Mouse (Mus musculus) adrenal gland, adult 8-10 months (tissue): ENCODE measurements around the gene Rbp7. TPM values are rescaled to one million over a fixed set of nuclear protein-coding genes. Genes with fewer than 3 reads are reported as not detected.
"Not testable (repeated sequence)": the region's sequence is repeated elsewhere in the genome, so short reads cannot be mapped to it uniquely, and the experiment has no call there.

Experiments
- DNase-seq: peaks from one replicate; pipeline ENCODE4 v3.0.0; 2022
- total RNA-seq, 4 experiments: library from RNA; stranded (reverse); gene quantifications; 2 replicates each; pipeline ENCODE4 v1.2.4; 2022

Gene Rbp7
- total RNA-seq, 4 experiments from 2014 or later, result 3.0 to 12.9 (median 7.2) TPM

DNA sequence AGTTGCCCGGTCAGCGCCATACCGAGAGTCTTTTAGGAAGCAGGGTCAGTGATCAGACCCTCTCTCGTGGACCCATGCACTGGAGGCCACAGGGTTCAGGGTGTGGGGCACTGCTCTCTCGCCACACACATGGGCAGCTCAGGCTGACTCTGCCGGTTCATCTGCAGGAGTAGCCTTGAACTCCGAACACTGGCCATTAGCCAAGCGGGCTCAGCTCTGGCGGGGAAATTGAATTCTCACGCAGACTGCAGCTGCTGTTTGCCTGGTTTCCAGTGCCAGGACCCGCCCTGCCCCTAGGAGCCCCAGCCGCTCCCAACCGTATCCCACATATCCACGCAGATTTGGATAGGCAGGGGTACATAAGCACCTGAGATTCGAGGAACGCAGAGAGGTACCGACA is 515 bp downstream of the Rbp7 start:
- peak; percentile 31 for DNase-seq

DNA sequence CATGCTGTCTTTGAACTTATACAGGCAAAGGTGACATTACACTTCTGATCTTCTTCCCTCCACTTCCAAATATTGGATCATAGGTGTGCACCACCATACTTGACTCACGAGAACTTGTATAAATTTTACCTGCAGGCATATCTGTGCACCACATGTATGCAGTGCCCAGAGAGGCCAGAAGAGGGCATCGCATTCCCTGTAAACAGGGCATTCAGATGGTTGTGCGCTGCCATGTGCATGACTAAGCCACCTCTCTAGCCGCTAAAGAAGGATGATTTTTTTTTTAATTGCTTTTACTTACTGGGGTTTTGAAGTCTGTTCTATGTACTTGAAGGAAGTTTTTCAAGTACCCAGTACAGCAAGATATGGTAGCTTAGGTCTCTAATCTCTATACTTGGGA is 1.1 kb downstream of the Rbp7 start:
- no peak for DNase-seq

DNA sequence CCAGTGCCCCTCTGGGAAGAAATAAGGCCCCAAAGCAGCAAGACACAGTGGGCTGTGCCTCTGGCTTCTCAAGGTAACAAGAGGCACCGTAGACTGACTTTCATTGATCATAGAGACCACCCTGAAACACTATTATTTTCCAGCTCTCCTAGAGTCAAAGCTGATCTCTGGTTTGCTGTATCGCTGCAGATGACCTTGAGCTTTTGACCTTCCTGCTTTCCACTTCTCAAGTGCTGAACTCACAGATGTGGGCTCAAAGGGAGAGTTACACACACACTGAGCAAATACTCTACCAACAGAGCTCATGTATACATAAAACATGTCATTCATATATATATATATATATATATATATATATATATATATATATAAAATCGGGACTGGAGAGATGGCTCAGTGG is 4.1 kb downstream of the Rbp7 start:
- DNase-seq, result no peak

DNA sequence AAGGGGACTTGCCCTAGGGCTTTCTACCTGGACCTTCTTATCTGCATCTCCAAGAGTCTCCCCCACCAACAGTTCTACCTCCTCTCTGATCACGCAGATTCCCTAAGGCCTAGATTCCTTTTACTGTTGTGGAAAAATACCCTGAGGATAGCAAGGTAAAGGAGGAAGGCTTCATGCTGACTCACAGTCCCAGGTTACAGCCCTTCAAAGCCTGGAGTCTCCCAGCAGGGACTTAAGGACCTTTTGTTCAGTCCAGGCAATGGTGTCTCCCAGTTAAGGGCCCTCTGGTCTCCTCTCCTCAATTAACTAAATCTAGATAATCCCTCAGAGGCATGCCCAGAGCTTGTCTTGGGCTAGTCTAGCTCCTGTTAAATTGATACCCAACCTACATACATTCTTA is 8.5 kb downstream of the Rbp7 start:
- DNase-seq, result no peak

DNA sequence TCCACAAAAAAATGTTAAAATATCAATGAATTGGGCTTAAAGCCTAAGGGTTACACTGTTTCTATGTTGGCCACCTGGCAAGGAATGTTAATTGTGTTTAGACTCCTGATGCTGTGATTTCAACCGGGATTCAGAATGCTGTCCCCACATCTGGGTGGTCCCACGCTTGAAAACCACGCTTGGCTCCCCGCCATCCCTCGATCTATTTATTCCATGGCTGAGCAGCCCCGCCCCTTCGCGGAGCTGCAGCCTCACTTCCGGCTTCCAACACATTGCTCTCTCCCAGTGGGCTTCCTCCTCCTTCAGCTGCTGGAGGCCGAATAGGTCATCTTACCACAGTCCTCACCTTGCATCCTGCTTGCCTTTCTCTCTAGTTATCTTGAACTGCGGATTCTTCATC is 8.9 kb downstream of the Rbp7 start:
- DNase-seq, result no peak

DNA sequence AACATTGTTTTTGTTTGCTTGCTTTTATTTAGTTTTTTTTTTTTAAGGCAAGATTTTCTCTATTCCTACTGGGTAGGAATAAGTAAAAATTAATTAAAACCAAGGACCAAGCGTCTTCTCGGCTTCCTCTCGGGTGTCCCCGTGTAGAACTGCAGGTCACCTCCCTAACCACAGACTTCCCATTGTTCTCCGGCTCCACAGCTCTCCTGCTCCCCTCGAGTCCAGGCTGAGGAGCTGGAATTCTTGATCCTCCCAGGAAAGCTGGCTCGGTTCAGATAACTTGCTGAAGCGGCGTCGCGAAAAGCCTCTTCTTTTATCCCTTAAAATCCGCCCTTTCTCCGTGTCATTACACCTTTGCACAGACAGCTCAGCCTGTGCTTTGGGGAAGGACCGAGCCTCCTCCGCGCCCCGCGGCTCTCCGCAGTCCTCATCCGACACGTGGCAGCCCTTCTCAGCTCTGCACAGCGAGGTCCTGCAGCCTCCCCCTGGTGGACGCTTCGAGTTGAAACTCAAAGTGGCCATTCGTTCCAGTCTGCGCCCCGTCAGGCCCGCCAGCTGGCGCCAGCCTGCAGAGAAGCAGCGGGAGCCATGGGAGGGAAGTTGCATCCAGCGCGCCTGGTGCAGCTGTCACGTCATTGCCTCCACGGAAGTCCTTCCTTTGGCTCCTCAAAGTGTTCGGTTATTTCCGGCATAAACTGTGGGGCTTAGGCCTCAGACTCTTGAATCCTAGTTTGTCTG is 9.6 kb downstream of the Rbp7 start:
- peak; percentile 88 for DNase-seq

DNA sequence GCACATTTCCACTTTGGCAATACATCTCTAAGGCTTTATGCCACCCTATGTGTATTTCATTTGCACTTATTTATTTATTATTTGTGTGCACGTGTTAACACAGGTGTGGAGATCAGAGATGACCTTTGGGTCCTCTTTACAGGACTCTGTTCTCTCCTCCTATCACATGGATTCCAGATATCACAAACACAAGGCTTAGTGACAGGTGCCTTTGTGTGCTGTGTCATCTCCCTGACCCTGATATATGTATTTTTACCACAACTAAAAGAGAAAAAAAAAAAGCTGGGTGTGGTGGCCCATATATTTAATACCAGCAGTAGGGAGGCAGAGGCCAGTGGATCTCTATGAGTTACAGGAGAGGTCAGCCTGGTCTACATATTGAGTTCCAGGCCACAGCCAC is 10.3 kb downstream of the Rbp7 start:
- DNase-seq, result no peak

DNA sequence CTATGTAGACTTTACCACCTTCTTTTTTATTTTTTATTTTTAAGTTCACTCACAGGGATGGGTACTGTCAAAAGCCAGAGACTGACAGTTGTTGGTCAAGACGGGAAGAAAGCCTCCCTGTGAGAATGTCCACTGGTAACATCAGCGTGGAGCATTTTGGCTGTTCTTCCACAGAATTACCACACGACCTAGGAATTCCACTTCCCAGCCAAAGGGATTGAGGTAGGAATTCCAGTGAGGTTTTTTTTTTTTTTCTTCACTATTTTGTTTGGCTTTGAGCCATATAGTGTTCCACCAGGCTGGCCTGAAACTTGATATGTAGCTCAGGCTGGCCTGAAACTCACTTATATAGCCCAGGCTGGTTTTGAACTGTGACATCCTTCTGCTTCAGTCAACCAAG is 12.3 kb downstream of the Rbp7 start:
- no peak for DNase-seq

DNA sequence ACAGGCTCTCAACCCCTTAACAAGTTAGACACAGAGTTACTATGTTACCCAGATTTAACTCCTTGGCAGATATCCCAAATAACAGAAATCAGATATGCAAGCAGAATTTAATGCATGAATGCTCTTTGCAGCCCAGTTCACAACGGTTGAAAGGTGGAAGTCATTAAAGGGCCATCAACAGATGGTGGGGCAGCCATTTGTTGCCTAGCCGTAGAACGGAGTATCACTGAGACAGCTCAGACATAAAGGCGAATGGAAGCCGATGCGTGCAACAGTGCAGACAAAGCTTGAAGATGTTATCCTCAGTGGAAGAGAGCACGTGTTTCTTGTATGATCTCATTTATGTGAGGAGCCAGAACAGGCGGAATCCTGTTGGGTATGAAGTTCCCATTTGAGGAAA is 14.2 kb downstream of the Rbp7 start:
- DNase-seq, result no peak

DNA sequence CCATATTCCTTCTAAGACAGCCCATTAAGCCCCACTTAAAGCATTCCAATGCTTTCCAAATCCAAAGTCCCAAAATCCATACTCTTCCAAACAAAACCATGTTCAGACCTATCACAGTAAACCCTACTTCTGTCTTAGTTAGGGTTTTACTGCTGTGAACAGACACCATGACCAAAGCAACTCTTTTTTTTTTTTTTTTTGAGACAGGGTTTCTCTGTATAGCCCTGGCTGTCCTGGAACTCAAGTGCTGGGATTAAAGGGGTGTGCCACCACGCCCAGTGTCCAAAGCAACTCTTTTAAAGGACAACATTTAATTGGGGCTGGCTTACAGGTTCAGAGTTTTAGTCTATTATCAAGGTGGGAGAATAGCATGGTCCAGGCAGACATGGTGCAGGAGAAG is 22.9 kb downstream of the Rbp7 start:
- DNase-seq, result not testable (repeated sequence)

DNA sequence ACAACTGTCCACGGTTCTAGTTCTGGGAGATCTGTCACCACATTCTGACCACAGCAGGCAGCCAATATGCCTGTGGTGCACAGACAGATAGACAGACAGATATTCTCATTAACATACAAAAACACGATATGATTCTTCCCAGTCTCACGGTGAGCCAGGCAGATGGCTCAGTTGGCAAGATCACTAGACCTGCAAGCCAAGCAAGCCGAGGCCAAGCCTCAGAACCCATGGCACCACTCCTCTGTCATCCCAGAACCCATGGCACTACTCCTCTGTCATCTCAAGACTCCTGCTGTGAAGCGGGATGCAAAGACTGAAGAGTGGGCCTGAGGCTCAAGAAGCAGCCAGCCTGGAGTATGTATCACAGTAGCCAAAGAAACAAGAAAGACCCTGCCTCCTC is 25.2 kb downstream of the Rbp7 start:
- DNase-seq, result no peak

DNA sequence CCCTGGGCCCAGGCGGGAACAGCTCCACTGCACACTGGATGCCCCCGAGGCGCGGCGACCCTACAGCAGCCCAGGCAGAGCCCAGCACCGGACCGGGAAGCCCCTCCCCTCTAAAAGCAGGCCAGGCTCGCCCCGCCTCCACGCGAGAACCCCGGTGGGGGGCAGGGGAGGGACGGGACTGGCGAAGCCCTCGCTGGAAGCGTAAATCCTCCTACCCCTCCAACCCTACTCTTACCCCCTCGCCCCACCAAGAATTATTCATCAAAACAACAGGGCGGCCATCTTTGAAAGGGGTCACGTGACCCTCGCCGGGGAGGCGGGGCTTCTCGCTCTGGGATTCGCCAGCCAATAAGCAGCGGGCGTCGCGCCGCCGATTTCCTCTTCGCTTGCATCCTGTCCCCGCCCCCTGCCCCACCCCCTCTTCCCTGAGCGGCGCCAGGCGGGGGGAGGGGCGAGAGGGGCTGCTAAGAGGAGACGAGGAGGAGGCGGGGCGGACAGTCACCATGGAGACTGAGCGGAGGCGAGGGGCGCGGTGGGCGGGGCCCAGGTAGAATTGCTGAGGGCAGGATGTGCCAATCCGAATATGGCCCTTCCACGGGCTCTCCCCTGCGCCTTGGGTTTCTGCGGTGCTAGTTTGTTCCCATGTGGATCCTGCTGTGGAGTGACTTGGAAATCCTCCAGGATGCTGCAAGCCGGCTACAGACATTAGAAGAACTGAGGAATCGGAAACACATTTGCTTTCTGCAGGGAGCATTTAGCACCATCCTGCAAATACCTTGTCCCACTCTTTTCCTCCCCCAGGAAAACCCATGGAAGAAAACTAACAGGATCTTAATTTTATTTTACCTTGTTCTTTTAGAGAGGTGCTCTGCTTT is 28.2 kb downstream of the Rbp7 start, which contains the start of gene Ube4b:
Gene Ube4b (minus strand): TSS at position 425 of the 875 bp plus-strand sequence.
- peak; percentile 93 for DNase-seq

DNA sequence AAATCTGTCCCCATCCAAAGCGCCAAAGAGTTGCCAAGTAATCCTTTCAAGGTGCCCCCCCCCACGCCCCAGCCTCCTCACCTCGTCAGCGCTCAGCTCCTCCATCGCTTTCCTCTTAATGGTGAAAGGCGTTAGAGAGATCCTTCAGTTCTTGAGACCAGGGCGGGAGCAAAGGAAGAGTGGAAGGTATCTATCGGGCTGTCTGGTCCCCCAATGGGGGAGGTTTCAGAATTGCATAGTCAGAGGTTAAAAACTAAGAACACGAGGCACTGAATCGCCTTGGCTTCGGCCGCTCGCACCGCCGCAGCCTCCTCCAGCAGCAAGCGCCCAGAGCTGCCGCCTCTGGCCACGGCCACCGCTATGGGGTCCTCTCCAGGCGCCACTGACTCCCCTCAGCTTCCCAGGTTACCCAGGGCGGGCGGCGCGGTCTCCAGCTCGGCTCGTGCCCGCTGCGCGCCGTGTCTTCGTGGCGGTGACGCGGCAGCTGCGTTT is 28.9 kb downstream of the Rbp7 start:
- DNase-seq, result no peak

DNA sequence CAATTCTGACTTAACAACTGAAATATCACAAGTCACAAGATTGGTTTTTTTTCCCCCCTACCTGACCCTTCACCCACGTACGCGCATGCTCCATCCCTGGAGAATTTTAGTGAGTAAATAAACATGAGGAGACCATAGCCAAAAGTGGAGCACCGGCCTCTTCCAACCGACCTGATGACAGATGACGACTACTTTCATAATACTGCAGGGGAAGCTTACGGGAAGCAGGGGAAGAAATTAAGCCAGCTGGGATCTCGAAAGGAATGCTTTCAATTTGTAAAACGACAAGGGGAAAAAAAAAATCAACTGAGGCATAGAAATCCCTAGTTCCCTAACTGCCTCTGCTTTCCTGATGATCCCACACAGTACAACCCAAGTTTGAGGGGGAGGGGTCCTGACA is 30.0 kb downstream of the Rbp7 start:
- no peak for DNase-seq

DNA sequence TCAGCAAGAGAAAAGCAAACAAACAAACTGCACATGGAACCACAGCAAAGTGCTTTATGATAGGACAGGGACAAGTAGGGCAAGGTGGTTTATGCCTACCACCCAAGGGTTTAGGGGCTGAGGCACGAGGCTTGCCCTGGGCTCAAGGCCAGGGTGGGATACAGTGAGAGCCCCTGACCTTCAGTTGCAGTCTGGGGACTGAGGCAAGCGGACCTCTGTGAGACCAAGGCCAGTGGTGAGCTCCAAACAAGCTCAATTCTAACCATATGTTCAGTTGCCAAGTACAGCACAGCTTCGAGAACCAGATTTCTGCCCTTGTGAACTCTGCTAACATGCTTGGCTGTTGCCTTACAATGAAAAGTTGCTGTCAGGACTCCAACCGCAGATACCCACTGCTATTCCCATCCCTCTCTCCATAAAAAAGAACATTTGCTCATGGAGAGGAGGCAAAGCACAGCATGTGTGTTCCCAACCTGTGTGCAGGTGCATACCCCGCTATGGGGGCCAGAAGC is 36.9 kb downstream of the Rbp7 start:
- DNase-seq, result no peak

DNA sequence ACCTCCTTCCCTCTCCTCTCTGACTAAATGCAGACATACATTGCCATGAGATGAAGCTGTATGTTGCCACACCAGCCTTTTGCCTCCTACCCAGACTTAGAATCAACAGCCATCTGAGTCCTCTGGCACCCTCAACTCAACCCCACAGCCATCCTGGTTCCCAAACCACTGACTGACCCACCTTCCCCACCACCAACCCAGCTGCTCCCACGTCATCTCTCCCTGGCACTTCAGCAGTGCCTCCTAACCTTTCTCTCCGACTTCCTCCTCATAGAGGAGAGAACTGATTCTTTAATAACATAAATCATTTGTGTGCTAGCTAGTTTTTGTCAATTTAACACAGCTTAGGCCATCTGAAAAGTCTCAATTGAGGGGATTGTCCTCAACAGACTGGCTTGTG is 37.8 kb downstream of the Rbp7 start:
- no peak for DNase-seq

DNA sequence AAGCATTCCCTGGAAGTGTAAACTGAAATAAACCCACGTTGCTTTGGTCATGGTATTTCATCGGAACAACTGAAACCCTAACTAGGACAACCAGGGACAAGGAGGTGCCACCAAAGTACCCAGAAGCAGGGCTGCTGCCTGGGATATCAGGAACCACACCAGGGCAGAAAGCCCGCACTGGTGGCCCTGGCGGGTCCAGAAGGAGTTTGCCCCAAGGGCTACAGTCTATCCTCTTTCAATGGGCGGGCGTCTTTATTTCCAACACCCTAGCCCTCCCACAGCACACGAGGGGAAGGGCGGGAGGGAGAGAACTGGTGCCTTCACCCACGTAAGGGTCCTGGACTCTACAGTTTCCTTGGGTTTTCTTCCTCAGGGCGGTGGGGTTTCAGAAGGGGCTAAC is 38.4 kb downstream of the Rbp7 start:
- no peak for DNase-seq

DNA sequence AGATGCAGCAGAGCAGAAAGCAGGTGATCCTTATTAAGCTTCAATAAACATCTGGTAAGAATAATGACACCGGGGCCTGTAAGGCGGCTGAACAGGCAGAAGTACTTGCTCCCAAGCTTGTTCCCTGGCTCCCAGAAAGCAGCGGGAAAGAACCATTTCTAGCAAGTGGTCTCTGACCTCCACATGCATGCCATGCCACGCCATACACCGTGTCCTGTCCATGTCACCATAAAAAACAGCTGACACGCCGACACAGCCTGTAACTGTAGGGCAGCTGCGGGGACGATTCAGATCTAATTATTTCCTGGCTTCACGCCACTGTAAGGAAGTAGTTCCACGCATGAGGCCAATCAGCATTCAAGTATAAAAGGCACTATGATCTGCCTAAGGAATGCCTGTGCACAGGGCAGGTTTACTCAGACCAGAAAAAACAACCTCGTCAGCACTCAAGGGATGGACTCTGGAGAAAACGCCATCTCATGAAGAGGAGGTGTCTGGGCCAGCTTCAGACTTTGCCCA is 39.1 kb downstream of the Rbp7 start:
- no peak for DNase-seq

DNA sequence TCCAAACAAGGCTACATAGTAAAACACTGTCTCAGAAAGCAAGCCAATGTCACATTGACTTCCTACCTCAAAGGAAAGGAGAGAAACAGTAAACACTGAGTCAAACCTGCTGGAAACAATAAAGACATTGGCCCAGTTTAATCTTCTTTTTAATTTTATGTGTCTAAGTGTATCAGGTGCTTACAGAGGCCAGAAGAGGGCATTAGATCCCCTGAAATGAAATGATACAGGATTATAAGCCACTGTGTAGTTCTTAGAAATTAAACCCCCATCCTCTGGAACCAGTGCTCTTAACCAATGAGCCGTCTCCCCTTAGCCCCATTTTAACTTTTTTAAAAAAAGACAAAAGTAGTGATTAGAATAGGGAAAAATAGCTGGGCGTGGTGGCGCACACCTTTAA is 40.5 kb downstream of the Rbp7 start:
- DNase-seq, result no peak

DNA sequence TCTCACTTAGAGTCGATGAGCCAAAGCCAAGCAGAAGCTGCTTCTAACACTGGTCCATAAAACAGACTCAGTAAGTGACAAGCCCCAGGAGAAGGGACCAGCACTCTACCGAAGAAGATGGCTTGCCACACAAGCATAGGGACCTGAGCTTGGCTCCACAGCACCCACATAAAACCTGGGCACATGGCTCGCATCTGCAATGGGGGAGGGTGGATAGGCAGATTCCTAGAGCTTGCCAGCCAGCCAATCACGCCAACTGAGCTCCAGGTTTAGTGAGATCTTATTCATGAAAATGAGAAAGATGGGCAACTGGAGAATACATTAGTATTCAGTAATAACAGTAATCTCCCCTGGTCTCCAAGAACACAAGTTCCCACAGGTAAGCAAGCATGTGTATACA is 45.0 kb downstream of the Rbp7 start:
- no peak for DNase-seq

DNA sequence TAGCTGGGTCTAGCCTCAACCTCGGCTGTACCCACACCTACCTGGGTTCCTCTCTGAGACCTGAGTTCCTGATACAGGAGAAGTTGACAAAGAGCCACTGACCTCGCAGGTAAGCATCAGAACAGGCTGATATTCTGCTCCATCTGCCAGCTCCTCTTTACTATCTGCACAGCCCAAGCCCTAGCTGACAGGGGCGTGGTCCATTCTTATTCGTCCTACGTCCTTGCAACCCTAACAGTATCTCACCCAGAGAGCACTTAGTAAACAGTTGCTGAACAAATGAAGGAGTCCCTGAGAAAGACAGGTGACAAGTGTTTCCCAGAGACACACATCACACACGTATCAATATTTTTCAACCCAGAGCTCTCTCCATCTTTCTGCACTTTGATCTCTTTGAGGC is 46.4 kb downstream of the Rbp7 start:
- no peak for DNase-seq

DNA sequence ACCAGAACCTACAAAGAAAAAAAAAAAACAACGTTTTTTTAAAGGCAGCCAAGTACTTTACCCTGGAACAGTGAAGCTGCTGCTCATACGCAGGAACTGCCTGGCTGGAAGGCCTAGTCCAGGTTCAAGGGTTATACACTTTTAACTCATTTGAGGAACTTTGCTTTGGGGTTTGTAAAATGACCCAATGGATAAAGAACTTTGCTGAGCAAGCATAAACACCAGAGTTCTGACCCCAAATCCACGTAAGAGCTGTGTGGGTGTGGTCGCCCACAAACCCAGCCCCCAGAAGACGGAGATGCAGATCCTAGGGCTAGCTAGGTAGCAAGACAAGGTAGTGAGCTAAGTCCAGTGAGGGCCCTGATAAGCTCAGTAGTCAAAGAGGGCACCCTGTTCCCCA is 47.3 kb downstream of the Rbp7 start:
- no peak for DNase-seq

DNA sequence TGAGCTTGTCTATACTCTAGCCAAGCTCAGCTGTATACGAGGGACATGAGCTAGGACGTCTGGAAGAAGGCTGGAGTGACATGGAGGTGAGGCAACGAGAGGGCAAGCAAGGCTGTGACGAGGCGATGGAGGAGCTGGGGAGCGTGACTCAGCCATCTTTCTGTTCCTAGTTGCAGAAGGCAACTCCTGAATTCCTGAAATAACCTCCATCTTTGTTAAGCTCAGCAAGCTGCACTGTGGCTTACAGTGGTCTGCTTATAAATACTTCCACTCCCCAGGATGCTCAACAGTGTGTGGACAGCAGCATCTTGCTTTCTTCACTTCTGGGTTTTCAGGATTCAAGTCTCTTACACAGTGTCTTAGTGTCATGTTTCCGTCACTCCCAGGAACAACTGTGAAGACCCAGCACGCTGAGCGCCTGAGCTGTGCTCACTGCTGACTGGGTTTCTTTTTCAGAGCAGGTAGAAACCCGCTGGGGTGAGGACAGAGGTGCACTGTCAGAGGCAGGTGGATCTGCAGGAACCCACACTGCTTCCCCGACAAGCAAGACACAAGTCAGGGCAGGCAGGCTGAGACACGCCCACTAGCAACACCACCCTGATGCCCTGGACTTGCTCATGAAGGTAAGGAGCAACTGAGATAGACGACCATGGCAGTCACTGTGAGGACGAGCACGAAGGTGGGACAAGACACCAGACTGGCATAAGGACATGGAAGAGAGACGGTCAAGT is 48.9 kb downstream of the Rbp7 start:
- no peak for DNase-seq
